Comparison of ENCODE assay signal across 8 mouse cellular contexts in the genomic region with DNA sequence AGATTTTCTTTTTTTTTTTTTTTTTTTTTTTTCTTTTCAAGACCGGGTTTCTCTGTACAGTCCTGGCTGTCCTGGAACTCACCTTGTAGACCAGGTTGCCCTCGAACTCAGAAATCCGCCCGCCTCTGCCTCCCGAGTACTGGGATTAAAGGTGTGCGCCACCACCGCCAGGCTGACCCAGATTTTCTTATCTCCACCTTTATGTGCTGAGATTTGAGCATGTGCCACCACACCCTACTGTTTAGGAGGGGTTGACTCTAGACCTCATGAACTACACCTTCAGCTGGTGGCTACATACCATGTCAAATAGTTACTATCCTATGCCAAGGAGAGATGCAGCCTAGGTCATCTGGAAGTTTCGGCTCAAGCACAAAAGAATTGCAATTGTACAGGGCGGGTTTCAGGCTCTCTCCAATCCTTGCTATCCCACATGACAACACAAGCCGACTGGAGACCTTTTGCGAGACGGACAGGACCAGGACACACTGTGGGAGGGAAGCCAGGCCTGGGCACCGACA. TPM values are rescaled to one million over a fixed set of nuclear protein-coding genes. Genes with fewer than 3 reads are reported as not detected.
DNase-seq lines count a peak whose midpoint lies in the region; ATAC-seq and TF ChIP-seq lines count a peak whose summit lies in the region.

No protein-coding gene starts in this region.

- 32% methylated on average over 13 of the region's 13 CpGs for WGBS in heart, embryonic 11.5 days (ENCODE audit: insufficient replicate concordance)
- 20% methylated on average over 13 of the region's 13 CpGs for WGBS in liver, embryonic 13.5 days (ENCODE audit: insufficient replicate concordance)

- H3K27me3 ChIP-seq in heart, embryonic 11.5 days (ENCODE audit: control insufficient read depth, insufficient read depth, low read length) = no peaks in the 10 kb centered on the region
- no peaks in the 10 kb centered on the region for H3K27me3 ChIP-seq in CH12.LX (replicated peaks)
- H3K27me3 ChIP-seq in liver, embryonic 13.5 days = no peaks in the 10 kb centered on the region

- H3K4me2 ChIP-seq in heart, embryonic 11.5 days = peak overlapping the region; percentile 81
- H3K4me2 ChIP-seq in CH12.LX (ENCODE audit: insufficient read depth, low read depth, poor library complexity, severe bottlenecking) = peak overlapping the region; percentile 73
- peak overlapping the region; percentile 78 for H3K4me2 ChIP-seq in liver, embryonic 13.5 days

- no peak for TF ChIP-seq CTCF in CH12.LX (conservative IDR thresholded peaks at IDR 0.05 in 1 of 2, IDR thresholded peaks at IDR 0.05 in 1 of 2; ENCODE audit: low read depth in 2 of 2, low read length in 2 of 2)
- no peak for TF ChIP-seq CTCF in embryonic fibroblast, embryonic 13.5 days (IDR thresholded peaks at IDR 0.05; ENCODE audit: borderline replicate concordance, insufficient read depth, low read length)

- TF ChIP-seq EP300 in CH12.LX (IDR thresholded peaks at IDR 0.05; ENCODE audit: low read length) = no peak

- no peak for TF ChIP-seq RAD21 in CH12.LX (IDR thresholded peaks at IDR 0.05; ENCODE audit: low read depth, low read length)

- intact Hi-C loops in heart, postnatal 10 days (cut with DNase I) = no loop called here

- peak overlapping the region; percentile 81 for H3K9ac ChIP-seq in heart, embryonic 11.5 days (ENCODE audit: low read depth, low read length)
- peak overlapping the region; percentile 84 for H3K9ac ChIP-seq in CH12.LX (ENCODE audit: insufficient read depth, low read depth)
- peak overlapping the region; percentile 74 for H3K9ac ChIP-seq in liver, embryonic 13.5 days

- no peak for ATAC-seq in heart, embryonic 11.5 days (replicated peaks; ENCODE audit: insufficient number of reproducible peaks, low FRiP score, low TSS enrichment)
- ATAC-seq in liver, embryonic 13.5 days (ENCODE audit: low read depth) = 0 out of 2 replicates have a peak, but pooled peaks have one; percentile 3

- no peak for TF ChIP-seq POLR2A in CH12.LX (IDR thresholded peaks at IDR 0.05; ENCODE audit: low read depth, low read length)
- TF ChIP-seq POLR2A in embryonic fibroblast, embryonic 13.5 days (IDR thresholded peaks at IDR 0.05; ENCODE audit: low read depth, low read length) = no peak

- peaks cover 18% of the 10 kb centered on the region for H3K36me3 ChIP-seq in heart, embryonic 11.5 days (ENCODE audit: control insufficient read depth, insufficient read depth, low read length)
- H3K36me3 ChIP-seq in CH12.LX (replicated peaks in 1 of 2; ENCODE audit: control insufficient read depth in 1 of 2, insufficient read depth in 1 of 2, low read length in 1 of 2) = peaks cover 43 to 69% of the 10 kb centered on the region in 2 experiments
- H3K36me3 ChIP-seq in liver, embryonic 13.5 days = peaks cover 61% of the 10 kb centered on the region

- H3K4me3 ChIP-seq in heart, embryonic 11.5 days (ENCODE audit: low read depth, low read length) = peak overlapping the region; percentile 59
- peak overlapping the region; percentile 72 to 89 (median 82) for H3K4me3 ChIP-seq in CH12.LX (replicated peaks in 1 of 3; ENCODE audit: low read depth in 2 of 3, low read length in 2 of 3, poor library complexity in 1 of 3)
- peak overlapping the region; percentile 90 for H3K4me3 ChIP-seq in embryonic fibroblast, embryonic 13.5 days (ENCODE audit: insufficient read depth, low read length)
- H3K4me3 ChIP-seq in liver, embryonic 13.5 days (replicated peaks) = peak overlapping the region; percentile 66

- in situ Hi-C loops in CH12.LX (cut with MboI; ENCODE audit: low pct_ligation_motif_present, low pct_unique_long_range_greater_than_20kb, low sequenced_read_pairs) = loop anchor here (25.0 kb wide), 1 partner anchor 308 kb away; no protein-coding TSS in a partner anchor

- dilution Hi-C loops in CH12.LX (cut with MboI; ENCODE audit: extremely low pct_ligation_motif_present, extremely low pct_unique_long_range_greater_than_20kb, low sequenced_read_pairs) = no loop called here

- peaks cover 10% of the 10 kb centered on the region for H3K4me1 ChIP-seq in heart, embryonic 11.5 days (ENCODE audit: control insufficient read depth, insufficient read depth, low read length)
- peaks cover 6 to 52% of the 10 kb centered on the region in 2 experiments; a peak in 3 of 4 replicates for H3K4me1 ChIP-seq in CH12.LX (ENCODE audit: control insufficient read depth in 1 of 2, insufficient read depth in 2 of 2)
- H3K4me1 ChIP-seq in embryonic fibroblast, embryonic 13.5 days (ENCODE audit: control insufficient read depth, insufficient read depth, low read length) = peaks cover 12% of the 10 kb centered on the region; the same call in 1 of the 2 replicates
- H3K4me1 ChIP-seq in liver, embryonic 13.5 days (replicated peaks) = peaks cover 45% of the 10 kb centered on the region

- no peaks in the 10 kb centered on the region for H3K9me3 ChIP-seq in heart, embryonic 11.5 days (replicated peaks; ENCODE audit: control insufficient read depth, low read length)
- no peaks in the 10 kb centered on the region for H3K9me3 ChIP-seq in CH12.LX (replicated peaks; ENCODE audit: low read length)
- H3K9me3 ChIP-seq in liver, embryonic 13.5 days (replicated peaks) = no peaks in the 10 kb centered on the region

- DNase-seq in heart, postnatal 10 days = no peak
- DNase-seq in CH12.LX (ENCODE audit: extremely low read depth) = no peak
- no peak for DNase-seq in liver, embryonic 13.5 days
- DNase-seq in urinary bladder, adult 18-20 months (ENCODE audit: low spot score in 2 of 2) = no peak
- no peak for DNase-seq in adrenal gland, adult 2 months
- DNase-seq in ovary, postnatal 36 days (ENCODE audit: low spot score) = no peak

- peaks cover 42% of the 10 kb centered on the region for H3K79me2 ChIP-seq in CH12.LX (replicated peaks; ENCODE audit: control insufficient read depth, extremely low read depth, insufficient read depth, poor library complexity, severe bottlenecking)

- H3K27ac ChIP-seq in heart, embryonic 11.5 days (ENCODE audit: low read depth, low read length) = peak overlapping the region; percentile 87
- peak overlapping the region; percentile 48 for H3K27ac ChIP-seq in CH12.LX (ENCODE audit: insufficient read depth, low read depth)
- H3K27ac ChIP-seq in embryonic fibroblast, embryonic 13.5 days (ENCODE audit: insufficient read depth, low read length) = peak overlapping the region; percentile 95
- H3K27ac ChIP-seq in liver, embryonic 13.5 days = peak overlapping the region; percentile 58

TF ChIP-seq in CH12.LX, 34 proteins besides CTCF, POLR2A, EP300 and RAD21:
- TF ChIP-seq NRF1 (IDR thresholded peaks at IDR 0.05; ENCODE audit: low read depth, low read length) (no peak), MEF2A (IDR thresholded peaks at IDR 0.05; ENCODE audit: borderline replicate concordance, low read depth, low read length) (no peak), TBP (conservative IDR thresholded peaks at IDR 0.05; ENCODE audit: low read depth, low read length) (0 out of 2 replicates have a peak, but pooled peaks have one; percentile 43), ZNF384 (IDR thresholded peaks at IDR 0.05; ENCODE audit: low read depth, low read length) (peak; percentile 49; the same call in 1 of the 2 replicates)

RNA-seq across cellular contexts. Expression of a gene that starts 1.3 kb away (rescaled TPM):
- polyA plus RNA-seq in heart, embryonic 11.5 days (2014; fragmentation: Nextera tagmentation; extraction: Ambion mirVana) = 277 and 316 TPM in 2 replicates
- total RNA-seq in heart, postnatal 10 days (2021) = 1,000 to 10,000 TPM; 1,170 to 1,184 TPM
- total RNA-seq in CH12.LX (2012; rRNA removed) (1,722 and 2,105 TPM in 2 replicates), CH12.LX (2014; rRNA removed) (1,555 and 1,586 TPM in 2 replicates)
- 945 and 1,140 TPM in 2 replicates for polyA plus RNA-seq in CH12.LX (2012; ENCODE audit: insufficient read length, low read depth)
- 571 and 736 TPM in 2 replicates for polyA plus RNA-seq in embryonic fibroblast, embryonic 13.5 days (2011; ENCODE audit: insufficient read length, low read depth, missing spikeins)
- 81.5 and 82.6 TPM in 2 replicates for polyA plus RNA-seq in liver, embryonic 13.5 days (2015; fragmentation: Nextera tagmentation; extraction: Ambion mirVana)
- total RNA-seq in adrenal gland, adult 2 months (2021) = 100 to 1,000 TPM; 351 to 505 TPM
- polyA plus RNA-seq in adrenal gland, adult 2 months (2012; rRNA removed) = 193 and 211 TPM in 2 replicates

RNA-seq across cellular contexts. Expression of a gene that starts 13.3 kb away (rescaled TPM):
- 308 and 315 TPM in 2 replicates for polyA plus RNA-seq in heart, embryonic 11.5 days (2014; fragmentation: Nextera tagmentation; extraction: Ambion mirVana)
- 10 to 100 TPM; 29.4 to 39.4 TPM for total RNA-seq in heart, postnatal 10 days (2021)
- 717 and 896 TPM in 2 replicates for total RNA-seq in CH12.LX (2012; rRNA removed)
- total RNA-seq in CH12.LX (2014; rRNA removed) = 136 and 137 TPM in 2 replicates
- polyA plus RNA-seq in CH12.LX (2012; ENCODE audit: insufficient read length, low read depth) = 691 and 791 TPM in 2 replicates
- 222 and 270 TPM in 2 replicates for polyA plus RNA-seq in embryonic fibroblast, embryonic 13.5 days (2011; ENCODE audit: insufficient read length, low read depth, missing spikeins)
- polyA plus RNA-seq in liver, embryonic 13.5 days (2015; fragmentation: Nextera tagmentation; extraction: Ambion mirVana) = 247 and 263 TPM in 2 replicates
- 100 to 1,000 TPM in 1 of 2 experiments, 10 to 100 TPM in 1; 66.2 to 106 TPM for total RNA-seq in adrenal gland, adult 2 months (2021)
- 11.1 and 11.7 TPM in 2 replicates for polyA plus RNA-seq in adrenal gland, adult 2 months (2012; rRNA removed)

RNA-seq across cellular contexts. Expression of a gene that starts 13.5 kb away (rescaled TPM):
- polyA plus RNA-seq in heart, embryonic 11.5 days (2014; fragmentation: Nextera tagmentation; extraction: Ambion mirVana) = 135 and 136 TPM in 2 replicates
- 10 to 100 TPM; 26.3 to 29.0 TPM for total RNA-seq in heart, postnatal 10 days (2021)
- 187 and 253 TPM in 2 replicates for total RNA-seq in CH12.LX (2012; rRNA removed)
- 443 and 488 TPM in 2 replicates for total RNA-seq in CH12.LX (2014; rRNA removed)
- polyA plus RNA-seq in CH12.LX (2012; ENCODE audit: insufficient read length, low read depth) = 129 and 170 TPM in 2 replicates
- 37.8 and 43.2 TPM in 2 replicates for polyA plus RNA-seq in embryonic fibroblast, embryonic 13.5 days (2011; ENCODE audit: insufficient read length, low read depth, missing spikeins)
- polyA plus RNA-seq in liver, embryonic 13.5 days (2015; fragmentation: Nextera tagmentation; extraction: Ambion mirVana) = 177 and 207 TPM in 2 replicates
- total RNA-seq in adrenal gland, adult 2 months (2021) = 10 to 100 TPM; 25.2 to 40.0 TPM
- 45.5 and 58.5 TPM in 2 replicates for polyA plus RNA-seq in adrenal gland, adult 2 months (2012; rRNA removed)

RNA-seq across cellular contexts. Expression of a gene that starts 41.1 kb away (rescaled TPM):
- 38.1 and 40.4 TPM in 2 replicates for polyA plus RNA-seq in heart, embryonic 11.5 days (2014; fragmentation: Nextera tagmentation; extraction: Ambion mirVana)
- total RNA-seq in heart, postnatal 10 days (2021) = 100 to 1,000 TPM; 165 TPM
- 21.0 TPM in 2 replicates for total RNA-seq in CH12.LX (2012; rRNA removed)
- total RNA-seq in CH12.LX (2014; rRNA removed) = 22.5 and 22.6 TPM in 2 replicates
- polyA plus RNA-seq in CH12.LX (2012; ENCODE audit: insufficient read length, low read depth) = 30.7 and 32.1 TPM in 2 replicates
- polyA plus RNA-seq in embryonic fibroblast, embryonic 13.5 days (2011; ENCODE audit: insufficient read length, low read depth, missing spikeins) = 93.7 and 103 TPM in 2 replicates
- polyA plus RNA-seq in liver, embryonic 13.5 days (2015; fragmentation: Nextera tagmentation; extraction: Ambion mirVana) = 9.1 and 10.0 TPM in 2 replicates
- 100 to 1,000 TPM in 1 of 2 experiments, 10 to 100 TPM in 1; 88.5 to 100 TPM for total RNA-seq in adrenal gland, adult 2 months (2021)
- 24.5 and 39.7 TPM in 2 replicates for polyA plus RNA-seq in adrenal gland, adult 2 months (2012; rRNA removed)

Comparison
In these comparisons a context has a peak if more than half of its experiments do, and no peak if none do; other contexts are left out.
1. RNA of a gene that starts 13.3 kb away (polyA plus RNA-seq): 691 to 791 TPM in CH12.LX, 308 to 315 TPM in heart, embryonic 11.5 days, 247 to 263 TPM in liver, embryonic 13.5 days and 222 to 270 TPM in embryonic fibroblast, embryonic 13.5 days; 11.1 to 11.7 TPM in adrenal gland, adult 2 months; every median in the first group is over 10 times any median in the second.
2. Peak in every context shown above with its lines, with median percentiles within 50 percentile points of each other: H3K27ac ChIP-seq, H3K4me2 ChIP-seq, H3K4me3 ChIP-seq and H3K9ac ChIP-seq.